Mouse (Mus musculus) left cerebral cortex, adult 18-20 months (tissue): ENCODE results near the gene Trrap. TPM values are rescaled to one million over a fixed set of nuclear protein-coding genes. Genes with fewer than 3 reads are reported as not detected.

ENCODE experiments used
- DNase-seq, 2 experiments: peaks; one replicate each; pipeline ENCODE4 v3.0.0; 2021 to 2022; ENCODE audit warnings: low spot score in 2 of 2, mixed read lengths in 1 of 2
- total RNA-seq, 2 experiments: library from RNA; stranded (reverse); gene quantifications; 2 replicates each; pipeline ENCODE4 v1.2.3; 2021

The Trrap gene
- total RNA-seq, 2 experiments from 2014 or later, result 138 to 146 TPM

- no peak for DNase-seq
These were observed 101.9 kb downstream of the Trrap start for GRCm38 (mm10) chr5:144869466-144869865.

- DNase-seq, result no peak
These were observed 103.2 kb downstream of the Trrap start for GRCm38 (mm10) chr5:144870782-144871181.

DNA sequence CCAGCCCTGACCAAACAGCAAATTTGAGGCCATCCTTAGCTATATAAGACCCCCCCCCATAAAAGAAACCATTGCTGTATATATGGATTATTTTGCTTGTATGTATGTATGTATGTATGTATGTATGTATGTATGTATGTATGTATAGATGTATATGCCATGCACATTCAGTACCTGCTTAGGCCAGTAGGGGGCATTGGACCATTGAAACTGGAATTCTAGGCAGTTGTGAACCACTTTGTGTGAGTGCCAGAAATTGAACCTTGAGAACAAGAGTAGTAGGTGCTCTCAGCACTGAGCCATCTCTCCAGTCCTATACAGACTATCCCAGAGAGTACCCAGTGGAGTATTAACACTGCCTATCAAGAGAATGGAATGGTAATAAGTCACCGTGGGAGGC lies 104.2 kb downstream of the Trrap start:
- no peak for DNase-seq

GRCm38 (mm10) chr5:144872326-144872725 lies 104.8 kb downstream of the Trrap start:
- DNase-seq, result no peak

GRCm38 (mm10) chr5:144872867-144873266 lies 105.3 kb downstream of the Trrap start:
- DNase-seq, result no peak

GRCm38 (mm10) chr5:144875227-144875626 lies 107.7 kb downstream of the Trrap start:
- DNase-seq, result no peak

- peak; percentile 65 to 79 for DNase-seq
These were observed 108.4 kb downstream of the Trrap start for GRCm38 (mm10) chr5:144875892-144876291.

- no peak for DNase-seq
These were observed 109.5 kb downstream of the Trrap start for GRCm38 (mm10) chr5:144877021-144877420.

GRCm38 (mm10) chr5:144881670-144882399 lies 114.3 kb downstream of the Trrap start:
- DNase-seq, result peak in 1 of 2 experiments; percentile 30

GRCm38 (mm10) chr5:144884629-144885217 lies 117.2 kb downstream of the Trrap start:
- DNase-seq, result peak; percentile 36 to 48

DNA sequence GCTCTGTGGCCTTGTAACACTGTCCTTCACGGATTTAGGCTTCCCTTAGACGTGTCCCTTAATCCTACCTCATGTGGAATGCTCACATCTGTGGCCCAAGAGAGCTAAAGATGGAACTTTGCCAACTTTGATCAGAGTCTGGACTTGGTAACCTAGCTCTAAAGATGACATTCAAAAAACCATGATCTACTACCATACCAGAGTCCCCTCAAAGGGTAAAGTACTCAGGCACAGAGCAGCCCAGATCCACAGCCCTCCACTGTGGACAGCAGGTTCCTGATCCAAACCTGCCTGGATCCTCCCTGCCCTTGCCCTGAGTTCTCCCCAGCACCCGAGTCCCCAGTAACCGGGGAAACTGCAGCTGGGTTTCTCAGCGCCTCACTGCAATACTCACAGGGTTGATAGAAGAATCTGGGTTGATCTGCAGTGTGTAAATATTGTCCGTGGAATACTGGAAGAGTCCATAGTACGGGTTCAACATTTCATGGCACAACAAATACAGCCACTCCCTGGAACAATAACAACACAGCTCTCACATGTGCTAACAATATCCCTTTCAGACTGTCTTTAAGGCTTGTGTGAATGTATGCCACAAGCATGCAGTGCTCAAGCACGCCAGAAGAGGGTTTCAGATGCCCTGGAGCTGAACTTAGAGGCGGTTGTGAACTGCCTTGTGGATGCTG lies 118.6 kb downstream of the Trrap start:
- DNase-seq, result no peak

GRCm38 (mm10) chr5:144891276-144891675 lies 123.7 kb downstream of the Trrap start:
- no peak for DNase-seq

DNA sequence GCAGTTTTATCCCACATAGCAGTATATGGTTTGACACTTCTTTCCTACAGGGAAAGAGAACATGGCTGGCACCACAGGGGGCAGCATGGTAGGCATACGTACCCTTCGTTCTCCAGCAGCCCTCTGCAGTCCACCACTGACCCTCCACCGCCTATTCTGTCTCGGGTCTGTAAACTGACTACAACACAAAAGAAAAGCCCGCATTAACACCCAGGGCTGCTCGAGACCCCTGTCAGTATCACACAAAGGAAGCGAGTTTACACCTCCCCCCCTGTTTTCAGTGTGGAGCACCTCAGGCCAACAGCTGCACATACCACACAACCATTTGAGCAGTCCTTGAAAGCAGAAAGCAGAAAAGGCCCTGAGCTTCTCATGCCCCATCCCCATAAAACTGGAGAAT lies 130.3 kb downstream of the Trrap start:
- no peak for DNase-seq

DNA sequence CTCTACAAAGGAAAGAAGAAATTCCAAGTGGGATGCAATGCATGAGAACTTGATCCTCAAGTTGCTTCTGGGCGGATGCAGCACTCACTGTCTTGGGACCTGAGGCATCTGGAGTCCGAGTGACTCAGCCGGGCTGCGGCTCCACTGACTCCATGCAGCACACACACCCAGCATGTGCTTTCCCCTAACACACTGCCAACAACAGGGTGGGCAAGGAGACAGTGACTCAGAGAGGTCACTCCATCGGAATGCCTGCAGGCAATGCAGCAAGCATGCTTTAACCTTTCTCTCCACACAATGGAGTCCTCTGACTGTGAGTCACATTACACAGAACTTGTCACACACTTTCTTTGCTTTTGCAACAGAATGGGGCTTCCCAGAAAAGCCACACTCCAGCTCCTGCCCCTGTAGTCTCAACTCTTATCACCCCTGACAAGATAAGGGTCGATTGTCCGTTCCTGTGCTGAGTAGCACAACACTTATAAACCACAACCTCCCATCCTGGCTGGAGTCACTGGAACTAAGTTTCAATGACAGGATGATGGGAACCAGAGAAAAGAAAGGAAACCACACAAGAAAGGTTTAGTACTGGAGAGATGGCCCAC lies 131.0 kb downstream of the Trrap start:
- DNase-seq, result no peak

DNA sequence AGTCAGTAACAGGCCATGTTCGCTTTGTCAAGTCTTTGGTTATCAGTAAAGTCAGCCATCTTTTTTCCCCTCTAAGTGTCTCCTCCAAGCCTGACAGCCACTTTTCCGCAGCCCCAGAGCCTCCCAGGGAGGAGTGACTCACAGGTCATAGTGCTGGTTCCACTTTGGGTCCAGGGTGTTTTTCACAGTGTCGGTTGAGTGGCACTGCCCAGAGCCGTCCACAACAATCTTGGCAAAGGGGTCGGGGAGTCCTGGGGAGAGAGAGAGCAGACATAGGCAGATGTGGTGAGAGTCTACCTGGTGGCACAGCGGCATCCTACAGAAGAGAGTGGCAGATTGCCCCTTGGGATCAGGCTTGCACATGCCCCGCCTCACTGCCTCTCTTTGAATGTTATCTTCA lies 133.5 kb downstream of the Trrap start:
- DNase-seq, result no peak

DNA sequence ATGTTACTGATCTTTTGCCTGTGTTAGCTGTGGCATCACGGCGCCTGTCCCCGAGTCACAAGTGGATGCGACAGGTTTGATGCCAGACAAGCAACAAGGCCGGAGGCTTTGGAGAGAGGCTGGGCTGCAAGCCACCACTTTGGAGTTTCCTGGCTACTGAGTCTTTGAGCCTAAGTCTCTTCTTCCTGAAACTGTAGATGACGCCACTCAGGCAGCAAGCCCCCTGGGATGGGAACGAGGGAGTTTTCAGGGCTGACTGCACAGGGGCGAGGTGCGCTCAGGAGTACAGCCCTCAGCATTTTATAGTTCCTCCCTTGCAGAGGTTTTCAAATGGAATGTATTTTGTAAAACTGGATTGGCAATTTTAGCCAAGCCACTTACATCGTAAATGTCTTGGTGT lies 134.3 kb downstream of the Trrap start:
- DNase-seq, result no peak

- DNase-seq, result no peak
These were observed 137.0 kb downstream of the Trrap start for GRCm38 (mm10) chr5:144904356-144905134.

- no peak for DNase-seq
These were observed 140.1 kb downstream of the Trrap start for GRCm38 (mm10) chr5:144907591-144907990.
